Mouse (Mus musculus) spleen, adult 2 months (tissue): ENCODE results near the gene Lsm3. TPM values are rescaled to one million over a fixed set of nuclear protein-coding genes. Genes with fewer than 3 reads are reported as not detected.

Source experiments
- DNase-seq, 2 experiments: peaks; one replicate each; pipeline versions ENCODE4 v3.0.0 to v3.0.0-alpha.2; 2012 to 2021; ENCODE audit warnings: low spot score in 2 of 2, low read depth in 1 of 2
- H3K27ac ChIP-seq: fragments of 200-500 bp; 2 replicates; pipeline ENCODE4 v1.5.1; 2012; ENCODE audit warnings: low read length, inconsistent platforms; ENCODE audit not compliant: insufficient read depth
- H3K27me3 ChIP-seq: fragments of 200-500 bp; 2 replicates; pipeline ENCODE4 v1.6.1; 2012; ENCODE audit warnings: mild to moderate bottlenecking, moderate library complexity, low read length, inconsistent platforms; ENCODE audit not compliant: control insufficient read depth, insufficient read depth
- H3K36me3 ChIP-seq: fragments of 200-500 bp; 2 replicates; pipeline ENCODE4 v1.6.1; 2012; ENCODE audit warnings: mild to moderate bottlenecking, low read length, inconsistent platforms; ENCODE audit not compliant: control insufficient read depth, insufficient read depth
- H3K4me1 ChIP-seq: fragments of 200-500 bp; 2 replicates; pipeline ENCODE4 v1.6.1; 2011; ENCODE audit warnings: inconsistent platforms; ENCODE audit not compliant: control insufficient read depth, insufficient read depth, insufficient read length
- H3K4me3 ChIP-seq: fragments of 200-500 bp; 2 replicates; pipeline ENCODE4 v1.5.1; 2011; ENCODE audit warnings: mild to moderate bottlenecking, inconsistent platforms; ENCODE audit not compliant: insufficient read depth, insufficient read length; ENCODE audit errors: extremely low read depth
- CTCF ChIP-seq: fragments of 200-500 bp; IDR thresholded peaks from 2 replicates; pipeline ENCODE4 v1.5.1; 2011; ENCODE audit warnings: mild to moderate bottlenecking, inconsistent platforms; ENCODE audit not compliant: insufficient read depth, insufficient read length, insufficient replicate concordance; ENCODE audit errors: extremely low read depth
- POLR2A ChIP-seq: fragments of 200-500 bp; IDR thresholded peaks from 2 replicates; pipeline ENCODE4 v1.6.1; 2011; ENCODE audit warnings: low read depth, low read length, inconsistent platforms
- WGBS: fragments of 180-500 bp; shearing (Covaris S2); methylation state at CpG from one replicate; pipeline ENCODE4 v1.1.7; 2018; 5-methylcytosine and 5-hydroxymethylcytosine counted together
- polyA plus RNA-seq: library from polyadenylated mRNA; depleted of rRNA; stranded (reverse); fragments of >200 nt; gene quantifications from 2 replicates; pipeline ENCODE4 v1.2.3, GENCODE M21; 2012

Lsm3 gene
- polyA plus RNA-seq, 1 experiment, result 10.5 TPM

- H3K36me3 ChIP-seq, result peaks cover 24% of the 10 kb centered on the region
- no peak for TF ChIP-seq POLR2A
- TF ChIP-seq CTCF, result peak; percentile 86; the same call in 1 of the 2 replicates
- no peak overlapping the region for H3K4me3 ChIP-seq
- H3K27me3 ChIP-seq, result no peaks in the 10 kb centered on the region
- H3K4me1 ChIP-seq, result peaks cover 7% of the 10 kb centered on the region; the same call in 1 of the 2 replicates
- H3K27ac ChIP-seq, result no peak overlapping the region
- WGBS, result 40% methylated on average over 7 of the region's 7 CpGs
- DNase-seq, result peak in 1 of 2 experiments; percentile 69
Observed at GRCm38 (mm10) chr6:91509326-91509725, 6.4 kb upstream of the Lsm3 start.

DNA sequence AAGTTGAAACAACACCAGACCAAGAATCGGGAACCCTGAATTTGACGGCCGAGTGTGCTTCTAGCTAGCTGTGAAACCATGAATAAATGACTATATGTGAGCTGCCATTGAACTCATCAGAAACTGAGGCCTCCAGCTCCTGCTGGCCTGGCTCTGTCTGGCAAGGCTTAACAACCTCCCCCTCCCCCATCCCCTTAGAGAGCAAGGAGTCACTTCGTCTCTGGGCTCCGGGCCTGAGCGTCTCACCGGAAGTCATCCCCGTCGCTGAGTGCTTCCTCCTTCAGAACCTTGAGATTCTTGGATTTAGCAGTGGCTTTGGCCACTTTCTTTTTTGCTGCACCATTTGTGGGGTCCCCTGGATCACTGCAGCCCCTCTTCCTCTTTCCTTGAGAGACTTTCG is 5.5 kb upstream of the Lsm3 start:
- Histone ChIP-seq H3K4me3 (no peak overlapping the region), H3K27me3 (no peaks in the 10 kb centered on the region), H3K27ac (no peak overlapping the region), H3K4me1 (peaks cover 12% of the 10 kb centered on the region; the same call in 1 of the 2 replicates), H3K36me3 (peaks cover 16% of the 10 kb centered on the region)
- TF ChIP-seq CTCF (no peak), POLR2A (no peak)
- no peak for DNase-seq
- 68% methylated on average over 10 of the region's 10 CpGs for WGBS

- Histone ChIP-seq H3K36me3 (peaks cover 9% of the 10 kb centered on the region), H3K27me3 (no peaks in the 10 kb centered on the region), H3K4me1 (peaks cover 7% of the 10 kb centered on the region; the same call in 1 of the 2 replicates), H3K4me3 (no peak overlapping the region), H3K27ac (no peak overlapping the region)
- no peak for TF ChIP-seq POLR2A
- no peak for TF ChIP-seq CTCF
- no peak for DNase-seq
Observed at GRCm38 (mm10) chr6:91514135-91514534, 1.6 kb upstream of the Lsm3 start.

GRCm38 (mm10) chr6:91514737-91515362 is 878 bp upstream of the Lsm3 start:
- H3K27me3 ChIP-seq, result no peaks in the 10 kb centered on the region
- H3K36me3 ChIP-seq, result peaks cover 13% of the 10 kb centered on the region
- H3K4me3 ChIP-seq, result peak overlapping the region; percentile 93
- TF ChIP-seq POLR2A (no peak), CTCF (no peak)
- 0 out of 2 replicates have a peak overlapping the region, but pooled peaks have one; percentile 75 for H3K27ac ChIP-seq
- peak in 1 of 2 experiments; percentile 5 for DNase-seq
- WGBS, result 9% methylated on average over 10 of the region's 10 CpGs
- peaks cover 7% of the 10 kb centered on the region; the same call in 1 of the 2 replicates for H3K4me1 ChIP-seq

GRCm38 (mm10) chr6:91518454-91519020 is 2.8 kb downstream of the Lsm3 start:
- peaks cover 7% of the 10 kb centered on the region; the same call in 1 of the 2 replicates for H3K4me1 ChIP-seq
- H3K27ac ChIP-seq, result no peak overlapping the region
- 41% methylated on average over 7 of the region's 7 CpGs for WGBS
- TF ChIP-seq CTCF, result no peak
- H3K27me3 ChIP-seq, result no peaks in the 10 kb centered on the region
- H3K4me3 ChIP-seq, result no peak overlapping the region
- no peak for DNase-seq
- H3K36me3 ChIP-seq, result peaks cover 31% of the 10 kb centered on the region

DNA sequence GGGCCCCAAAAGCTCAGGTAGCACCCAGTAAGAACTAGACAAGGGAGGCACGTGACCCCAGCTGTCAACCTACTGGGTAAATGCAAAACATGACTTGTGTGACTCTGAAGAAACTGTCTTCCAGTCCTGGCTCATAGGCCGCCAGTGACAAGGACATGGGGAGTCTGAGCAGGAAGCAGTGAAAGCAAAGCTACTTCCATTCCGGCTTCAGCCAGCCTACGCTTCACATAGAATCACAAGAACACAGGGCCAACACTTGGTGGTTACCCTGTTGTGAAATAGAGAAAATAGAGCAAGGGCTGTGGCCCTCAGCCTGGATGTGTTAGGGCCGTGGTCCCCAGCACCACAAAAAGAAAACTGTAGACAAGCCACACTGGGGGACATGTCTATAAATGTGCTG is 7.1 kb downstream of the Lsm3 start:
- peaks cover 38% of the 10 kb centered on the region for H3K36me3 ChIP-seq
- no peaks in the 10 kb centered on the region for H3K27me3 ChIP-seq
- 94% methylated on average over 5 of the region's 5 CpGs for WGBS
- no peaks in the 10 kb centered on the region for H3K4me1 ChIP-seq
- DNase-seq, result no peak
- H3K4me3 ChIP-seq, result no peak overlapping the region
- H3K27ac ChIP-seq, result no peak overlapping the region
- TF ChIP-seq POLR2A (no peak), CTCF (no peak)

DNA sequence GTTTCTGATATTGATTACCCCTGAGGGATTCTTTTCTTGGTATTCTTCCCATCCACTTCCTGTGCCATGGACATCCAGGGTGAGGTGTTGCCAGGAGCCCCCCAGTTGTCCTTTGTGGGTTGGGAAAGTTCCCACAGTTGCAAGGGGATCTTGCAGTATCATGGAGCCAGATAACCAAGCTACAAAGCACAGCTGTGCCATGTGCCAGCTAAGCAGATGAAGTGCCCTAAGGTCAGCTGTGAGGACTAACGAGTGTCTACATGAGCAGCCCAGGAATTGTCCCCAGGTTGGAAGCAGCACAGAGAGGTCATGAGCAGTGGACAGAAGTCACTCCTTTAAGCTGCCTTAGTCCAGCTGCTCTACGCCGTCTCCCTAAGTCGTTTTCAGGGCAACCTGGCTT is 9.8 kb downstream of the Lsm3 start:
- 92% methylated on average over 4 of the region's 4 CpGs for whole genome bisulfite sequencing
- Histone ChIP-seq H3K4me3 (no peak overlapping the region), H3K27ac (no peak overlapping the region), H3K36me3 (peaks cover 27% of the 10 kb centered on the region), H3K4me1 (no peaks in the 10 kb centered on the region), H3K27me3 (no peaks in the 10 kb centered on the region)
- DNase-seq, result no peak
- TF ChIP-seq CTCF, result no peak
- no peak for TF ChIP-seq POLR2A
